ENCODE assay signal across 16 mouse cellular contexts in genomic region chr7:49347338-49348272, GRCm38 (mm10).
DNase-seq lines count a peak whose midpoint lies in the region; ATAC-seq and TF ChIP-seq lines count a peak whose summit lies in the region.
"Had no signal": no experiment of that assay in that cellular context is flagged by ENCODE, and none has a peak within 500 bp of the region (broad histone marks: within the 10 kb centered on the region; RNA-seq: fewer than 3 reads in every experiment).

No protein-coding gene starts in this region.

- TF ChIP-seq EP300 in ES-Bruce4 (IDR thresholded peaks at IDR 0.05; ENCODE audit: insufficient read depth, low read depth, low read length) = peak; percentile 100

- no peaks in the 10 kb centered on the region for H3K36me3 ChIP-seq in ES-Bruce4 (ENCODE audit: control insufficient read depth, insufficient read depth, low read length, poor library complexity, severe bottlenecking)
- H3K36me3 ChIP-seq: midbrain, embryonic 12.5 days; stomach, embryonic 15.5 days had no signal

- intact Hi-C loops in heart, postnatal 10 days (cut with DNase I) = no loop called here
- intact Hi-C loops in heart, postnatal 25 days (cut with DNase I) = no loop called here

- H3K4me3 ChIP-seq in ES-Bruce4 (ENCODE audit: low read depth, low read length) = peak overlapping the region; percentile 53
- H3K4me3 ChIP-seq: heart, adult 2 months; midbrain, embryonic 12.5 days; stomach, embryonic 15.5 days had no signal

- DNase-seq in heart, postnatal 10 days = peak; percentile 30 to 46
- DNase-seq in heart, postnatal 25 days (ENCODE audit: low spot score) = no peak
- peak; percentile 66 for DNase-seq in brain, adult 2 months (ENCODE audit: low read depth, low spot score)
- DNase-seq in cerebellum, postnatal 36 days = peak; percentile 47 to 54
- DNase-seq: adrenal gland, postnatal 10 days; kidney, adult 8-10 months; liver, postnatal 0 days; thymus, postnatal 25 days had no signal

- H3K9me3 ChIP-seq in ES-Bruce4 (replicated peaks; ENCODE audit: control insufficient read depth, insufficient read depth, low read length, poor library complexity, severe bottlenecking) = no peaks in the 10 kb centered on the region
- H3K9me3 ChIP-seq: midbrain, embryonic 12.5 days; stomach, embryonic 15.5 days had no signal

- TF ChIP-seq CTCF in ES-Bruce4 (IDR thresholded peaks at IDR 0.05; ENCODE audit: low read depth, low read length) = no peak

- no peak for ATAC-seq in megakaryocyte-erythroid progenitor cell, adult 5-6 weeks (replicated peaks; ENCODE audit: low FRiP score, low TSS enrichment, poor library complexity, severe bottlenecking)
- no peak for ATAC-seq in megakaryocyte progenitor cell, adult 5-6 weeks (replicated peaks; ENCODE audit: poor library complexity)
- ATAC-seq: CD4-positive, CD25-positive, alpha-beta regulatory T cell, adult 4 months; hindbrain, embryonic 16.5 days; liver, postnatal 0 days had no signal

- H3K27ac ChIP-seq in ES-Bruce4 (ENCODE audit: insufficient read depth, low read length) = peak overlapping the region; percentile 96
- H3K27ac ChIP-seq: heart, adult 2 months; midbrain, embryonic 12.5 days; stomach, embryonic 15.5 days had no signal

- H3K27me3 ChIP-seq in ES-Bruce4 (ENCODE audit: control insufficient read depth, insufficient read depth, low read length, poor library complexity, severe bottlenecking) = no peaks in the 10 kb centered on the region
- H3K27me3 ChIP-seq: midbrain, embryonic 12.5 days; stomach, embryonic 15.5 days had no signal

- H3K4me1 ChIP-seq in ES-Bruce4 (ENCODE audit: control insufficient read depth, insufficient read depth, low read length) = peaks cover 14% of the 10 kb centered on the region

- peak; percentile 21 for TF ChIP-seq POLR2A in ES-Bruce4 (IDR thresholded peaks at IDR 0.05; ENCODE audit: insufficient read depth, low read length)

- H3K9ac ChIP-seq in ES-Bruce4 (ENCODE audit: low read depth, poor library complexity, severe bottlenecking) = peak overlapping the region; percentile 65
- H3K9ac ChIP-seq: liver, postnatal 0 days; midbrain, embryonic 12.5 days; stomach, embryonic 15.5 days had no signal
